ENCODE assay signal across 29 mouse cellular contexts in genomic region chr10:116531063-116531462, GRCm38 (mm10). TPM values are rescaled to one million over a fixed set of nuclear protein-coding genes. Genes with fewer than 3 reads are reported as not detected.
DNase-seq lines count a peak whose midpoint lies in the region; ATAC-seq and TF ChIP-seq lines count a peak whose summit lies in the region.
"Had no signal": no experiment of that assay in that cellular context is flagged by ENCODE, and none has a peak within 500 bp of the region (broad histone marks: within the 10 kb centered on the region; RNA-seq: fewer than 3 reads in every experiment).

No protein-coding gene starts in this region.

- no peak overlapping the region for H3K27ac ChIP-seq in kidney, postnatal 0 days
- H3K27ac ChIP-seq in hindbrain, embryonic 12.5 days: no peak overlapping the region
- H3K27ac ChIP-seq: embryonic facial prominence, embryonic 12.5 days; forebrain, embryonic 13.5 days; heart, embryonic 10.5 days; hindbrain, embryonic 14.5 days; limb, embryonic 12.5 days; liver, embryonic 15.5 days; midbrain, embryonic 15.5 days; neural tube, embryonic 15.5 days had no signal

- no peak for ATAC-seq in kidney, postnatal 0 days (replicated peaks; ENCODE audit: low FRiP score, low read depth)
- ATAC-seq in hindbrain, embryonic 12.5 days (ENCODE audit: low FRiP score): no peak
- ATAC-seq: forebrain, embryonic 13.5 days; intestine, embryonic 16.5 days; midbrain, embryonic 15.5 days had no signal

- no peaks in the 10 kb centered on the region for H3K4me1 ChIP-seq in kidney, postnatal 0 days (replicated peaks; ENCODE audit: insufficient read depth, low read length)
- H3K4me1 ChIP-seq in hindbrain, embryonic 12.5 days: peaks cover 10% of the 10 kb centered on the region

- H3K9me3 ChIP-seq in kidney, postnatal 0 days (replicated peaks; ENCODE audit: low read length): no peaks in the 10 kb centered on the region
- no peaks in the 10 kb centered on the region for H3K9me3 ChIP-seq in hindbrain, embryonic 12.5 days (replicated peaks)
- H3K9me3 ChIP-seq: embryonic facial prominence, embryonic 12.5 days; forebrain, embryonic 13.5 days; heart, embryonic 10.5 days; limb, embryonic 12.5 days; liver, embryonic 15.5 days; midbrain, embryonic 15.5 days; neural tube, embryonic 15.5 days had no signal

- H3K4me3 ChIP-seq in kidney, postnatal 0 days (replicated peaks; ENCODE audit: low read depth, low read length): no peak overlapping the region
- no peak overlapping the region for H3K4me3 ChIP-seq in hindbrain, embryonic 12.5 days
- H3K4me3 ChIP-seq: embryonic facial prominence, embryonic 12.5 days; erythroblast, embryonic 14.5 days; forebrain, embryonic 13.5 days; heart, embryonic 10.5 days; limb, embryonic 12.5 days; liver, embryonic 15.5 days; midbrain, embryonic 15.5 days; myocyte; neural tube, embryonic 15.5 days had no signal

- H3K36me3 ChIP-seq in kidney, postnatal 0 days (ENCODE audit: insufficient read depth, low read length): 0 out of 2 replicates have a peak, but pooled peaks cover 5% of the 10 kb centered on the region
- no peaks in the 10 kb centered on the region for H3K36me3 ChIP-seq in hindbrain, embryonic 12.5 days
- H3K36me3 ChIP-seq: embryonic facial prominence, embryonic 12.5 days; midbrain, embryonic 15.5 days; neural tube, embryonic 15.5 days had no signal

- H3K27me3 ChIP-seq in kidney, postnatal 0 days (ENCODE audit: insufficient read depth, low read length): no peaks in the 10 kb centered on the region
- no peaks in the 10 kb centered on the region for H3K27me3 ChIP-seq in hindbrain, embryonic 12.5 days
- H3K27me3 ChIP-seq: embryonic facial prominence, embryonic 12.5 days; forebrain, embryonic 13.5 days; limb, embryonic 12.5 days; liver, embryonic 15.5 days; midbrain, embryonic 15.5 days; neural tube, embryonic 15.5 days had no signal

- peak; percentile 36 for TF ChIP-seq CTCF in kidney, postnatal 0 days (IDR thresholded peaks at IDR 0.05; ENCODE audit: low read depth)

- H3K4me2 ChIP-seq in kidney, postnatal 0 days (ENCODE audit: low read length): no peak overlapping the region
- no peak overlapping the region for H3K4me2 ChIP-seq in hindbrain, embryonic 12.5 days (replicated peaks)
- H3K4me2 ChIP-seq: embryonic facial prominence, embryonic 12.5 days; forebrain, embryonic 13.5 days; hindbrain, embryonic 14.5 days; limb, embryonic 12.5 days; liver, embryonic 15.5 days; midbrain, embryonic 15.5 days; neural tube, embryonic 15.5 days had no signal

- WGBS in kidney, postnatal 0 days: 94% methylated on average over 3 of the region's 3 CpGs
- 94% methylated on average over 3 of the region's 3 CpGs for WGBS in hindbrain, embryonic 12.5 days

- peak; percentile 14 for DNase-seq in kidney, postnatal 0 days (ENCODE audit: low spot score)
- no peak for DNase-seq in kidney, postnatal 25 days
- DNase-seq in 3134 (ENCODE audit: extremely low read depth, insufficient read length, low spot score): peak; percentile 17
- peak; percentile 56 for DNase-seq in 416B (ENCODE audit: low read depth)
- peak; percentile 17 for DNase-seq in adipocyte (ENCODE audit: low spot score)
- DNase-seq in thymus, adult 18-20 months: no peak
- DNase-seq: adrenal gland, postnatal 14 days; cerebellum, adult 11 months; cerebellum, postnatal 10 days; gastrocnemius, postnatal 25 days; heart, postnatal 10 days; kidney, postnatal 36 days; layer of hippocampus, adult 9-11 months; lung, postnatal 14 days; right cerebral cortex, postnatal 14 days; spleen, adult 18-20 months; thymus, adult 2 months had no signal

- H3K9ac ChIP-seq in kidney, postnatal 0 days (ENCODE audit: low read depth, low read length): no peak overlapping the region
- H3K9ac ChIP-seq in hindbrain, embryonic 12.5 days: no peak overlapping the region
- H3K9ac ChIP-seq: embryonic facial prominence, embryonic 12.5 days; forebrain, embryonic 13.5 days; hindbrain, embryonic 14.5 days; limb, embryonic 12.5 days; liver, embryonic 15.5 days; midbrain, embryonic 15.5 days; neural tube, embryonic 15.5 days had no signal

RNA-seq across cellular contexts. Expression of gene Cnot2, which starts 50.2 kb away (rescaled TPM):
- 73.4 and 83.5 TPM in 2 replicates for polyA plus RNA-seq in kidney, postnatal 0 days (2015; fragmentation: Nextera tagmentation; extraction: Ambion mirVana)
- 114 and 130 TPM in 2 replicates for polyA plus RNA-seq in hindbrain, embryonic 12.5 days (2016; fragmentation: Nextera tagmentation; extraction: Ambion mirVana)

RNA-seq across cellular contexts. Expression of gene Kcnmb4, which starts 57.4 kb away (rescaled TPM):
- 1.5 and 1.9 TPM in 2 replicates for polyA plus RNA-seq in kidney, postnatal 0 days (2015; fragmentation: Nextera tagmentation; extraction: Ambion mirVana)
- 19.9 and 20.5 TPM in 2 replicates for polyA plus RNA-seq in hindbrain, embryonic 12.5 days (2016; fragmentation: Nextera tagmentation; extraction: Ambion mirVana)
- polyA plus RNA-seq: erythroblast, embryonic 14.5 days had no signal

Comparison
In these comparisons a context has a peak if more than half of its experiments do, and no peak if none do; other contexts are left out.
1. DNase-seq: peak in kidney, postnatal 0 days (single experiment), 3134 (single experiment), 416B (single experiment) and adipocyte (single experiment); none in kidney, postnatal 25 days (0 of 2) and thymus, adult 18-20 months (0 of 2).